Mouse (Mus musculus) thymus, adult 2 months (tissue): ENCODE data around the gene Rfc1.

Source experiments
- CTCF ChIP-seq: fragments of 200-500 bp; IDR thresholded peaks from 2 replicates; pipeline ENCODE4 v1.5.1; 2012; ENCODE audit warnings: mild to moderate bottlenecking, control low read depth, low read length, moderate library complexity, borderline replicate concordance; ENCODE audit not compliant: control insufficient read depth, poor library complexity, insufficient read depth; ENCODE audit errors: extremely low read depth
- POLR2A ChIP-seq: fragments of 200-500 bp; IDR thresholded peaks from 2 replicates; pipeline ENCODE4 v1.6.1; 2012; ENCODE audit warnings: mild to moderate bottlenecking, low read length, control low read depth, moderate library complexity; ENCODE audit not compliant: control insufficient read depth, poor library complexity, insufficient read depth; ENCODE audit errors: extremely low read depth

GRCm38 (mm10) chr5:65308208-65308607, 27.3 kb downstream of the Rfc1 start:
- TF ChIP-seq POLR2A (no peak), CTCF (no peak)
